Mouse (Mus musculus) small intestine, adult 2 months (tissue): ENCODE data around the gene Ppp1r14d. TPM values are rescaled to one million over a fixed set of nuclear protein-coding genes. Genes with fewer than 3 reads are reported as not detected.

Experiments used
- H3K27ac ChIP-seq: fragments of 200-500 bp; 2 replicates; pipeline ENCODE4 v1.5.1; 2012; ENCODE audit warnings: low read depth, low read length, control low read depth, inconsistent platforms; ENCODE audit not compliant: insufficient read depth
- H3K27me3 ChIP-seq: fragments of 200-500 bp; 2 replicates; pipeline ENCODE4 v1.6.1; 2012; ENCODE audit warnings: mild to moderate bottlenecking, moderate library complexity, low read length, inconsistent platforms; ENCODE audit not compliant: control insufficient read depth, insufficient read depth
- H3K36me3 ChIP-seq: fragments of 200-500 bp; 2 replicates; pipeline ENCODE4 v1.6.1; 2012; ENCODE audit warnings: mild to moderate bottlenecking, low read length, control low read depth, inconsistent platforms; ENCODE audit not compliant: control insufficient read depth, insufficient read depth
- H3K4me1 ChIP-seq: fragments of 200-500 bp; 2 replicates; pipeline ENCODE4 v1.6.1; 2012; ENCODE audit warnings: low read length, inconsistent platforms, mixed read lengths; ENCODE audit not compliant: control insufficient read depth, insufficient read depth, insufficient read length
- H3K4me3 ChIP-seq: fragments of 200-500 bp; 2 replicates; pipeline ENCODE4 v1.5.1; 2012; ENCODE audit warnings: low read depth, mild to moderate bottlenecking, control low read depth, inconsistent platforms, low read length, moderate library complexity
- CTCF ChIP-seq: fragments of 200-500 bp; IDR thresholded peaks from 2 replicates; pipeline ENCODE4 v1.5.1; 2012; ENCODE audit warnings: low read depth, mild to moderate bottlenecking, control low read depth, inconsistent platforms, low read length, moderate library complexity, mixed read lengths; ENCODE audit not compliant: insufficient replicate concordance, insufficient read length; ENCODE audit errors: extremely low read depth
- POLR2A ChIP-seq: fragments of 200-500 bp; IDR thresholded peaks from 2 replicates; pipeline ENCODE4 v1.6.1; 2012; ENCODE audit warnings: low read depth, mild to moderate bottlenecking, control low read depth, inconsistent platforms, low read length, moderate library complexity
- WGBS: fragments of 180-500 bp; shearing (Covaris S2); methylation state at CpG from one replicate; pipeline ENCODE4 v1.1.7; 2018; 5-methylcytosine and 5-hydroxymethylcytosine counted together
- polyA plus RNA-seq: library from polyadenylated mRNA; depleted of rRNA; stranded (reverse); fragments of >200 nt; gene quantifications from 2 replicates; pipeline ENCODE4 v1.2.3, GENCODE M21; 2012

The Ppp1r14d gene
- polyA plus RNA-seq, 1 experiment, result 296 TPM

DNA sequence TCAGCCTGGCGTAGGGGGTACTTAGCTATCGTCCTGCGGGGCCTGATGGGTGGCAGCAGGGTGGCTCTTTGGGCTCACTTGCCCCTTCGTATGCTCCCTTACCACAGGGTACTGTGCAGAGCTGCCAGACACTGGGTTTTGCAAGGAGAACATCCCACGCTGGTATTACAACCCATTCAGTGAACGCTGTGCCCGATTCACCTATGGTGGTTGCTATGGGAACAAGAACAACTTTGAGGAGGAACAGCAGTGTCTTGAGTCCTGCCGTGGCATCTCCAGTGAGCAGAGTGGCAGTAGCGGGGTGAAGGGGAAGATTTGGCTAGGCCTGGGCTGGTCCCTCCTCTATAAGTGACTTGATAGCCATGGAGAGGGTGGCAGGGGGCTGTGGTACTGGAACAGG lies 18.2 kb upstream of the Ppp1r14d start:
- Histone ChIP-seq H3K27me3 (no peaks in the 10 kb centered on the region), H3K27ac (no peak overlapping the region), H3K4me1 (peaks cover 20% of the 10 kb centered on the region), H3K36me3 (peaks cover 62% of the 10 kb centered on the region), H3K4me3 (no peak overlapping the region)
- WGBS, result 83% methylated on average over 9 of the region's 9 CpGs
- TF ChIP-seq CTCF, result no peak
- no peak for TF ChIP-seq POLR2A

- H3K27ac ChIP-seq, result no peak overlapping the region
- 77% methylated on average over 7 of the region's 7 CpGs for WGBS
- peaks cover 22% of the 10 kb centered on the region for H3K4me1 ChIP-seq
- peaks cover 76% of the 10 kb centered on the region for H3K36me3 ChIP-seq
- TF ChIP-seq POLR2A, result no peak
- no peak for TF ChIP-seq CTCF
- H3K27me3 ChIP-seq, result no peaks in the 10 kb centered on the region
- no peak overlapping the region for H3K4me3 ChIP-seq
These were observed 15.5 kb upstream of the Ppp1r14d start for GRCm38 (mm10) chr2:119245246-119245645.

DNA sequence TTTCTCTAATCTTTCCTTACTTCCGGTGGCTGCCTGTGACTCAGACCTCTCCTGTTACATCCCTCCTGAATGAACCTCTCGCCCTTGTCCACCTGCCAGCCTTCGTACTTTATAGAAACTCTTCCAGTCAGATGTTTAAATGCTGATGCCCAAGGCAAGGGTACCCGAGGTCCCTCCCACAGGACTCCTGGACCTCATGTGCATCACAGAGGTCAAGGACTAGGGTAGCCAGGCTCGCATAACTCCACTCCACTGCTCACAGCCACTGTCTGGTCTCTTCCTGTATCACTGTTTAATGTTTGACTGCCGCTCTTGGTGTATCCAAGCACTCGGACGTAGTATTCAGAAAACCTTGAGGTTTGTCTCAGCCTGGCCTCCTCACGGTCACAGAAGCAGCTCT lies 12.8 kb upstream of the Ppp1r14d start:
- Histone ChIP-seq H3K36me3 (peaks cover 61% of the 10 kb centered on the region), H3K4me1 (peaks cover 20% of the 10 kb centered on the region), H3K27me3 (no peaks in the 10 kb centered on the region), H3K4me3 (peak overlapping the region; percentile 34), H3K27ac (peak overlapping the region; percentile 87)
- 21% methylated on average over 9 of the region's 9 CpGs for WGBS
- TF ChIP-seq POLR2A (no peak; the same call in 1 of the 2 replicates), CTCF (no peak)

- WGBS, result 51% methylated on average over 4 of the region's 4 CpGs
- Histone ChIP-seq H3K4me3 (peak overlapping the region; percentile 49), H3K36me3 (peaks cover 44% of the 10 kb centered on the region), H3K27me3 (no peaks in the 10 kb centered on the region), H3K27ac (peak overlapping the region; percentile 87), H3K4me1 (peaks cover 20% of the 10 kb centered on the region)
- TF ChIP-seq CTCF (no peak), POLR2A (no peak)
These were observed 11.1 kb upstream of the Ppp1r14d start for GRCm38 (mm10) chr2:119240819-119241186.

DNA sequence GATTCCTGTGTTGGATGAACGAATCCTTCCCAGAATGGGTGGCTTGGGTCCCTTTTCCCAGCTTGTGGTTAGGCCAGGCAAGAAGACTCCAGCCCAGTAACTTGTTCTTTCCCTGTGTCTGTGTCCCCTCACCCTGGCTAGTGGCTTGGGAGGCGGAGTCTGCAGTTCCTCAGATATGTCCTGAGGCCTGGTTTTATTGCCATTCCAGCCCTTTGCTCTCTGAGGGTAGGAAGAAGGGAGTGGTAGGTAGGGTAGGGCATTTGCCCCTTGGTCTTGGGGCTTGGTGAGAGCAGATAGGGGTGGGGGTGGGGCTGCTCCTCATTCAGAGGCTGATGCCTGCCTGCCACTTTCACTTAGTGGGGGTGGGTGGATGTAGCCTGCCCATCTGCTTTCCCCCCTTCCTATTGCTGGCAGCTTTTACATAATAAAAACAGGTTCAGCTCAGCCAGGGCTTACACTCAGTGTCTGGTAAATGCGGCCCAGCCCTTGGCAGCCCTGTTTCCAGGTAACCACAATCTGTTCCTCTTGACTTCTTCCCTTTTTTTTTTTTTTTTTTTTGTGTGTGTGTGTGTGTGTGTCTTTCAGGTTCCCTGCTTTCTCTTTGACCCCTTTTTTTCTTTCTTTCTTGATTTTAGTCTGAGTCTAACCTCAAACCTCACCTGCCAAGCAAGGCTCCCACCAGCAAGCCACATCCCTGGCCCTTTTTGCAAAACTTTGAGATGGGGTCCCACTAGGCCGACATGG lies 10.5 kb upstream of the Ppp1r14d start:
- no peaks in the 10 kb centered on the region for H3K27me3 ChIP-seq
- H3K4me1 ChIP-seq, result peaks cover 22% of the 10 kb centered on the region
- WGBS, result 16% methylated on average over 4 of the region's 4 CpGs
- H3K27ac ChIP-seq, result peak overlapping the region; percentile 96
- peak overlapping the region; percentile 83 for H3K4me3 ChIP-seq
- no peak for TF ChIP-seq CTCF
- peak; percentile 86; the same call in 1 of the 2 replicates for TF ChIP-seq POLR2A
- H3K36me3 ChIP-seq, result peaks cover 39% of the 10 kb centered on the region

DNA sequence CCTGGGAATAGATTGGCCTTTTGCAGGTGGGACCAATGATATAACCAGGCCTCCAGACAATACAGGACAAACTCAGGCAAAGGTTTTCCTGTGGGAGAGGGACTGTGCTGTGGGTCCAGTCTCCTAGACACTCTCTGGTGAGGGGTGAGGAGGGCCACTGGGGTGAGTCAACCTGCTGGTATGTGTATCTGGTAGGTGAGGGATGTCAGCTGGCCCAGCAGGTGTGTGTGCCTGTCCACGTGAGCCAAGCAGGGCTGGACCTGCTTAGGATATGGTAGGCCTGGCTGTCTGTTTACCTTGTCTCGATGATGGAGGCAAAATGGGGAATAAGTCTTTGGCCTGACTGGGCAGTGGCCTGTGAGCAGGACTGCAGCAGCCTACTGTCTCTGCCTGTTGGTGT lies 9.0 kb upstream of the Ppp1r14d start:
- H3K4me1 ChIP-seq, result peaks cover 21% of the 10 kb centered on the region
- peak overlapping the region; percentile 83 for H3K4me3 ChIP-seq
- no peaks in the 10 kb centered on the region for H3K27me3 ChIP-seq
- peaks cover 24% of the 10 kb centered on the region for H3K36me3 ChIP-seq
- H3K27ac ChIP-seq, result peak overlapping the region; percentile 96
- TF ChIP-seq CTCF (no peak), POLR2A (peak; percentile 71)
- 32% methylated on average over 2 of the region's 2 CpGs for WGBS

- 3% methylated on average over 31 of the region's 31 CpGs for WGBS
- H3K4me1 ChIP-seq, result peaks cover 17% of the 10 kb centered on the region
- no peaks in the 10 kb centered on the region for H3K27me3 ChIP-seq
- peaks cover 20% of the 10 kb centered on the region; the same call in 1 of the 2 replicates for H3K36me3 ChIP-seq
- peak overlapping the region; percentile 83 for H3K4me3 ChIP-seq
- peak overlapping the region; percentile 96 for H3K27ac ChIP-seq
- no peak for TF ChIP-seq CTCF
- TF ChIP-seq POLR2A, result no peak
These were observed 8.1 kb upstream of the Ppp1r14d start for GRCm38 (mm10) chr2:119237871-119238220.
